Mouse (Mus musculus) urinary bladder, postnatal 36 days (tissue): ENCODE data around the gene Atf6b.

Source experiments
- DNase-seq, 2 experiments: peaks; one replicate each; pipeline ENCODE4 v3.0.0; 2022; ENCODE audit warnings: low spot score in 2 of 2, mixed read lengths in 1 of 2

Atf6b gene

GRCm38 (mm10) chr17:34648141-34648890, 1.4 kb downstream of the Atf6b start:
- DNase-seq: no peak

GRCm38 (mm10) chr17:34649106-34649864, 2.3 kb downstream of the Atf6b start:
- DNase-seq: no peak

GRCm38 (mm10) chr17:34650781-34651180, 3.8 kb downstream of the Atf6b start:
- no peak for DNase-seq

- no peak for DNase-seq
These were observed 4.7 kb downstream of the Atf6b start for GRCm38 (mm10) chr17:34651507-34652221.

- DNase-seq: no peak
These were observed 5.6 kb downstream of the Atf6b start for GRCm38 (mm10) chr17:34652546-34652945.

DNA sequence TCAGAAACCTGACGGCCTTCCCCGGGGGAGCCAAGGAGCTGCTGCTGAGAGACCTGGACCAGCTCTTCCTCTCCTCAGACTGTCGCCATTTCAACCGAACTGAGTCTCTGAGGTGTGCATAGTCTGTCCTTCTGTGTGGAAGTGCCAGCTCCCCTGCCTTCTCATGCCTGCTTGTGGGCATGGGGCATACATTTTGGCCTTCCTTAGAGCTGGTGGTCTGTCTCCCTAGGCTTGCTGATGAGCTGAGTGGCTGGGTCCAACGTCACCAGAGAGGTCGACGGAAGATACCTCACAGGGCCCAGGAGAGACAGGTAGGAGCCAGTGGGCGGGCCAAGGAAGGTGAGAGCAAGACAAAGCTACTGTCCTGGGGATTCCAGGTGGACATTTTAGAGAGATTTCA, 6.0 kb downstream of the Atf6b start:
- DNase-seq: no peak

DNA sequence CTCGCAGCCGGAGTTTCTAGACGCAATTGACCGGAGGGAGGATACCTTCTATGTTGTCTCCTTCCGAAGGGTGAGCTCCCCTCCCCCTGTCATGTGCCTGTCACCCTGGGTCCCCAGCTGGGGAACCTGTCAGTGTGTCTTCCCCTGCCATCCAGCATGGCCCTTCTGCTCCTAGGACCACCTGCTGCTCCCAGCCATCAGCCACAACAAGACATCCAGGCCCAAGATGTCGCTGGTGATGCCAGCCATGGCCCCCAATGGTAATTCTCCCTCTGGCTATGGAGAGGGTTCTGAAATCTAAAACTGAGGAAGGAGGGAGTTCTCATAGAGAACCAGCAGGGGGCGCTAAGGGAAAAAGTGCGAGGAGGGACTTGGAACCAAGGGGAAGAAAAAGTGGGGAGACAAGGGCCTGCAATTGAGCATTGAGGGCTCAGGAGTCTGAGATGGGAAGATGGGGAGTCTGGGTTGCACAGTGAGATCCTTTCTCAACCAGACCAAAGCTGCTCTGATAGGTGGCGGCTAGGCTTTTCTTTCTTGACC, 6.9 kb downstream of the Atf6b start:
- peak in 1 of 2 experiments; percentile 41 for DNase-seq

DNA sequence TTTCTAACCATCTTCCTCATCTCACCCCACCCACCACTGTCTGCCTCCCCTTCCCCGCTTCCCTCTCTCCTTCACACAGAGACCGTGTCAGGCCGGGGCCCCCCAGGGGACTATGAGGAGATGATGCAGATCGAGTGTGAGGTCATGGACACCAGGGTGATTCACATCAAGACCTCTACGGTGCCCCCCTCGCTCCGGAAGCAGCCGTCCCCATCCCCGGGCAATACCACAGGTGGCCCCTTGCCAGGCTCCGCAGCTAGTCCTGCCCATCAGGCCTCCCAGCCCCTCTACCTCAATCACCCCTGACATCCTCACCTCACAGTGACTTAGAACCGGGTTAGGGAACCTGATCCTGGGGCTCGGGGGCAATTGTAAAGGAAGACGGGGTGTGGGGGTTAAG, 7.4 kb downstream of the Atf6b start:
- DNase-seq: no peak

DNA sequence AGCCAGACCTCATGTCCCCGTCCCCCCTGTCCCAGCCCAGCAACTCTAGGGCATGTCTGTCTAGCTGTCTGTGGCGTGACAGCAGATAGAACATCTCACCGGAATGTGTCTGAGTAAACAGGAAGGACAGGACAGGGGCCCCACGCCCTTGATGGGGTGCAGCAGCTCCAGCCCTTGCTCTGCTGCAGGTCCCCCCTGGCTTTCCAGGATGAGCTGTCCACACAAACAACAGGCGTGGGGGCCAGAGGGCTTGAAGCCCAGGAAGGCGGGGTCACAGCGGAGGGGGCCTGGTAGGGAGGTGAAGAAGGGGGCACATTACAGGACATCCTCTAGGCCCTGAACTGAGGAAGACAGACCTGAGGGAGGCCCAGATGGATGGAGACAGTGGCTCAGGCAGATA, 8.2 kb downstream of the Atf6b start:
- DNase-seq: peak in 1 of 2 experiments; percentile 71

GRCm38 (mm10) chr17:34655581-34655991, 8.6 kb downstream of the Atf6b start:
- DNase-seq: peak; percentile 70 to 89

- no peak for DNase-seq
These were observed 9.7 kb downstream of the Atf6b start for GRCm38 (mm10) chr17:34656666-34657065.

DNA sequence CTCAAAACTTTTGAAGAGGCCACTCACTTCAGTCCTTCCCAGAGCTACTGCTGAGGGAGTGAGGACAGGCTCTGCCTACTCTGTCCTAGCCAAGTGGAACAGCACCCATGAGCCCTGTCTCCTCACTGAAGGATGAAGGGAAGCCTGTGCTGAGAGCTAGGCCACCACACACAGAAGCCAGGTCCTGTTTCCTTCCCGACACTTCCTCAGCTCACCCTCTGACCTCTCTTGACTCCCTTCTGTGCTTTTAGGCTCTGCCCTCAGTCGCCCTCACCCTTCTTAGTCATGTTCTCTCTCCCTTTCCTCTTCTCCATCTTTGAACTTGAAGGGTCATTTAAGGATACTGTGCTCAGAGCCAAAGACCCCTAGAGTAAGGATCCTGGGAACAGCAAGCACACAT, 10.3 kb downstream of the Atf6b start:
- DNase-seq: no peak

DNA sequence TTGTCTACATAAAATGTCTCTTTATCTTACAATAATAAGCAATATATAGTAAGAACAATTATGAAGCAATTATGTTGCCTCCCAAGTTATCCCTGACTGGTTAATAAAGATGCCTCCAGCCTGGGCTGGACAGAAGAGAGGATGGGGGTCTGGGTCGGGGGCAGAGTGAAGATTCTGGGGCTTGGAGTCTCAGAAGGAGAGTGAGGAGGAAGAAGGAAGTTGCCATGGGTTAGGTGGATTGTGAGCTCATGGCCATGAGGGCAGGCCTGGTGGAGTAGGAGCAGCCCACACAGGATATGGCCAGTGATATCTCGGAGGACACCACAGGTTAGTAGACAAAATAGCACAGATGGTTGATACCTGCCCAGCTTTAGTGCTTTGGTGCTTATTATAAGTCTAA, 11.2 kb downstream of the Atf6b start:
- DNase-seq: no peak

DNA sequence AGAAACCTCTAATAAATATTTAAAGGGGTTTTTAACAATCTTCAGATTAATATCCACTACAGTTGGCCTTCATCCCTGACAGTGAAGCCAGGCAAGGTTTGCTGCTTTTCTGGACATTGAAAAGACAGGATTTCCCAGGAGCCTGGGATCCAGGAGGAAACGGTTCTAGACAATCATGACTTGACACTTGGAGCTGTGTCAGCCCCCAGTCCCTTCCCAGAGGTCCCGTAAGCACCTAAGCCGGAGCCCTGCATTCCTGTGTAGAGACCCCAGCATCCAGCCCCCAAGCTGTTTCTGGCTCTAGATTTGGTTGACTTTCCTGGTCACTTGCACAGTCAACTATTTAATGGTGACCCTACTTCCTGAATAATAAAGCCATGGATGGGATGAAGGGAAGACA, 11.6 kb downstream of the Atf6b start:
- DNase-seq: no peak

DNA sequence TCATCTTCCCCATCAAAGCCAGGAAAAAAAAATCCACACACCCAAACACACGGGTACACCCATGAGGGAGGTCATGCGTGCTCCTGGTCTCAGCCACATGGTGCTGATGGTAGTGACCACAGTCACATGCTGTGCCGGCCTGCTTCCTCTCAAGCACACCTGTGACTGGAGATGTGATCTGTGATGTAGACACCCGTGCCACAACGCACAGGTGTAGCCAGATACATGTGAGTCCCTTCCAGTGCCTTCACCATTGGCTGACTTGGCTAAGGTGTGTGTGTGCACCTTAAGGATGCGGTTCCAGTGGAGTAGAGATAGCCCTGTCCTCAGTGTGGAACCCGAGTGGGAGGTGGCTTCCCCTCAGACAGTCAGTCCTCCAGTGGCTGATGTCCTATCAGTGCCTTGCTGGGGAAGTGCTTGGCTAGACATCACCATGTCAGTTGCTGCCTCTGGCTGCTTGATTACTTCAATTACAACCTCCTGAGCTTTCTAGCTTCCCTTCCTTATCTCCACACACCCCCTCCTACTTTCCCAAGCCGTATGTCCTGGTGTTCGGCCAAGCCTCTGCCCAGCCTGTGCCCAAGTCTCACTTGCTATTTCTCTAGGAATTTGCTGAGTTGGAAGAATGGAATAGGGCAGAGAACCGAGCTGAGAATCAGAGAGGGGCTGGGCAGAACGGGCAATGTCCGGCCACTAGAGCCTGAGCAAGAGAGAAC, 12.4 kb downstream of the Atf6b start:
- no peak for DNase-seq

GRCm38 (mm10) chr17:34659897-34660214, 12.9 kb downstream of the Atf6b start:
- no peak for DNase-seq

GRCm38 (mm10) chr17:34660259-34660820, 13.4 kb downstream of the Atf6b start:
- no peak for DNase-seq

DNA sequence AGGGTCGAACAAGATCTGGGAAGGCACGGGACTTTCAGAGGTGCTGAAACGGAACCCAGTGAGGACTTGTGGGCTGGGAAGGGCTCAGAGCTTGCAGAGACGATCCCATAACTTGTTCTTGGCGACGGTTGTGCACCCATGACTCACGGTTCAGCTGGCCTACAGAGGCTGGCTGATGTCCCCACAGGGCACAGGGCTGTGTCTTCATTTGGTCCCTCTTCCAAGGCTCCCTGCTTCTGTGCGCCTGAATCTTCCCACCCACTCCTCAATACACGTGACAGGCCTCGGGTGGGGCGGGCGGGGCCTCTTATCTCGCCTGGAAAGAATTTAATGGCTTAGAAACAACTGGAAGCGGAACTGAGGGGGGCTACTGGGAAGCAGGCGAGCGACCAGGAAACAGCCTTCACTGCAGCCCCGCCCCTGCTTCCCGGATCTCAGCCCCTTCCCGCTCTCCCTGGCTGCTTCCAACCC, 14.2 kb downstream of the Atf6b start:
- DNase-seq: peak in 1 of 2 experiments; percentile 35

DNA sequence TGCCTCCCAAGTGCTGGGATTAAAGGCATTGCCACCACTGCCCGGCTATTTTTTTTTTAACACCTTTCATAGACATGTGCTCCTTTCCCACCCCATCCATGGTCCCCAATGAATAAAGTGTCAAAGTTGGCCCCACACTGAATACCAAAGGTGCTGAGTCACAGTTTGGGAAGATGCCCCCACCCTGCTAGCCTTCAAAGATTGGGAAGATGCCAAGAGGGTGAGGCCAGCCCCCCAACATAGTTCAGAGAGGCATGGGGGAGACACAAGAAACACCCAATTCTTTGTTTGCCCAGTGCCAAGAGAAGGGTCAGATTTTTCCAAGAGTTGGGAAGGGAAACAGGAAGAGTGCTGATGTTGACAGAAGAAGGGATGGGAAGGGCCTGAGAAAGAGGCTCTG, 15.5 kb downstream of the Atf6b start:
- no peak for DNase-seq

DNA sequence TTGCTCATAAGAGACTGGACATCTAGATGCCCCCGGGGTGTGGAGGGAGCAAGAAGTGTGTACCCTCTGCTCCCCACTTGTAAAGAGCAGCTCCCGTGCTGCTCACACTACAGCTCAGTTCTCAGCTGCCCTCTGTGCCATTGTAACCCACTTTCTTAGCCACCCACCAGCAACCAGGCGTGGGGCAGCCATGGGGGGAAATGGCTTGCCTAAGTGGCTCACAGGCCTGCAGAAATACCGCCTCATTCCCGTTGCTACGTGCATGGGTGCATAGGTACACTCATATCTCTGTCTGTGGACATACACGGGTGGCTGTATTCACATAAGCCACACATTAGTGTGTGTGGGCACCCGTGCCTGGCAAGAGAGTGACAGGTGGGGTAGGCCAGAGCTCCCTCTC, 16.0 kb downstream of the Atf6b start:
- no peak for DNase-seq

- no peak for DNase-seq
These were observed 16.6 kb downstream of the Atf6b start for GRCm38 (mm10) chr17:34663558-34663957.
